Mouse (Mus musculus): ENCODE results near the gene Dnaaf5.

The Dnaaf5 gene

GRCm38 (mm10) chr5:139149681-139150602 lies at the start of gene Dnaaf5, which contains the start of gene Prkar1b:
TSS of gene Dnaaf5 (plus strand) at chr5:139150223.
TSS of gene Prkar1b (minus strand) at chr5:139150001.
- DNase-seq (ENCODE audit: low read depth, low spot score), result peak; percentile 98

- DNase-seq (ENCODE audit: low read depth, low spot score), result no peak
These were observed 48.2 kb upstream of the Dnaaf5 start for GRCm38 (mm10) chr5:139101783-139102182.

- no peak for DNase-seq (ENCODE audit: low read depth, low spot score)
These were observed 42.2 kb upstream of the Dnaaf5 start for GRCm38 (mm10) chr5:139107815-139108214.

DNA sequence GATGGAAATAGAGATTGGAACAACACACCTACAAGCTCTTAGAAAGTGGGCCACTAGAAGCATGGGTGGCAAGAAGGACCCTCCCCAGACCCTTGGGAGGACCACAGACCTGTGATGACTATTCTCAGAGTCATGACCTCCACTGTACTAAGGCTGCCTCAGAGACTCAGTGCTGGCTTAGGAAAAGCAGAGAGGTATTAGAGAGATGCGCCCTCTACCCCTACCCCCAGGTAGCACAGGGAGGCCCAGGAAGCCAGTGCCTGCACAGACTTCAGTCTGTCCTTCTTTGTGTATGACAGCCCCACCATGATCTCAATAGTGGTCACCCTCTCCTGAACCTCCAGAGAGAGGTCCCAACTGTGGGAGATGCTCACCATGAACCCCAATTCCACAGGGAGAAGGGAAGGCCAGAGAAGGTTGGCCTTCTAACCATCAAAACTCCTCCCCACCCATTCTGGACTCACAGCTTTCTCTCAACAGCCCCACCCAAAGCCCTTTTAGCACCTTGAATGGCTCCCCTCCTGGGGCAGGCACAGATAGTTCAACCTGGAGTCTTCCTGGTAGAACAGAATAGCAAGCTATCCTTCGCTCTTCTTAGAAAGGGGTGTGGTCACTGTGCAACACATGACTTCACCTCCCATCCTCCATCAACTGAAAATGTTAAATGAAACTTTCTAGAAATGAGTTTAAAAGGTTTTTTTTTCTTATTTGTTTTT lies 39.7 kb upstream of the Dnaaf5 start:
- DNase-seq (ENCODE audit: low read depth, low spot score), result no peak

DNA sequence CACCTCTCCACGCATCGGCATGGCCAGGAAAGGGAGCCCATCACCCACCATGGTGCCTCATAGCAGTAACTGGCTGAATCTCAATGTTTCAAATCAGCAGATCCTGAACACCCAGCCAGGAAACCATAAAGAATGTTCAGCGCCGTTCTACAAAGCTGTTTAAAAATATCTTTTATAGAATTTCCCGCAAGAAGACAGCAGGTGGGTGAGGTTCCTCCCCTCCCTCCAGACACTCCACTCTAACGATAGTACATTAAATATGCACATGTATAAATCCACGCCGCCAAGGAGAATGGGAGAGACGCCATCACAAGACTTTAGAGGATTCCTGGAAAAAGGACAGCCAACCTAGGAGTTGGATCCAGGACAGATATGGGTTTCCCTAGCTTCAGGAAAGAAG lies 38.0 kb upstream of the Dnaaf5 start:
- no peak for DNase-seq (ENCODE audit: low read depth, low spot score)

DNA sequence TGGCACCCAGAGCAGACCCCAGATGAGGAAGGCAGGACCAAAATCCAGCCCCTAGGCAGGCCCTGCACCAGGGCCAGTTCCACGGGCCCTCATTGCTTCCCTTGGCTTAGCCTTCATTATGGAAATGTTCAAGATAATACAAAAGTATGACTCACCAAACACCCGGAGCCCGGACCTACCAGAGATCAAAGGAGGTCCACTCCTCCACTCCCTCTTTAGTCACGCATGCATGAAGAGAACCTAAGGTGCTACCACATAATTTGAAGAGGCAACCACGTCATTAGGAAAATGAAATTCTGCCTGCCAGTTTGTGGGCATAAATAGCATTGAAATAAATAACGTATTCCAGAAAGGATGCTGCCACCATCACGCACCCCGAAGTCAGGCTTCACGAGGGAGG lies 37.6 kb upstream of the Dnaaf5 start:
- DNase-seq (ENCODE audit: low read depth, low spot score), result no peak

DNA sequence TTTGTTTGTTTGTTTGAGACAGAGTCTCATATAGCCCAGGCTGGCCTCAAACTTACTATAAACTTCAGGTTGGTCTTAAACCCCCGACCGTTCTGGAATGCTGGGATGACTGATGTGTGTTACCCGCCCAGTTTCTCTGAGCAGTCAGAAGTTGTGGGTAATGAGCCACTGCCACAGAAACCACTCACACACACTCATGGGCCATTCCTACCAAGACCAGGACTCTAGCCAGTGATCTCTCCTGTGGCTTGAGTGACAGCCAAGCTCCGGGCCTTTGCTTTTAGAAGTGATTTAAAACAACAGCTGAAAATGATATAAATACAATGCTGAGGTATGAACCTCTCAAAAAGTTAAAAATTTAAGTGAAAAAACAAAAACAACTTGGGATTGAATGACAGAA lies 35.1 kb upstream of the Dnaaf5 start:
- no peak for DNase-seq (ENCODE audit: low read depth, low spot score)

- DNase-seq (ENCODE audit: low read depth, low spot score), result no peak
These were observed 34.5 kb upstream of the Dnaaf5 start for GRCm38 (mm10) chr5:139115507-139115906.

GRCm38 (mm10) chr5:139118139-139118960 lies 31.7 kb upstream of the Dnaaf5 start:
- no peak for DNase-seq (ENCODE audit: low read depth, low spot score)

DNA sequence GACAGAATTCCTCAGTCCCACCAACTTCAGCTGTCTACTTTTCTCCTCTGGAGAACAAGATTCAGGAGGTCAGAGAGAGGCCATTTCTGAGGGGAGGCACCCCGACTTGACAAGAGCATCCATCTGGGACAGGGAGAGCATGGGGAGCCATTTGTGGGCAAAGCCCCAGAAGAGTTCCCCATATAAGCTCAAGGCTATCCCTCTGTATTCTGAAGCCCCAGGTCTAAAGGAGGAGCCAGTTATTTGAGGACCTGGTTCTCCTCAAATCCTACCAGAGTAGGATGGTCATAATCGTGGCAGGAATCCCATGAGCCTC lies 31.1 kb upstream of the Dnaaf5 start:
- no peak for DNase-seq (ENCODE audit: low read depth, low spot score)

DNA sequence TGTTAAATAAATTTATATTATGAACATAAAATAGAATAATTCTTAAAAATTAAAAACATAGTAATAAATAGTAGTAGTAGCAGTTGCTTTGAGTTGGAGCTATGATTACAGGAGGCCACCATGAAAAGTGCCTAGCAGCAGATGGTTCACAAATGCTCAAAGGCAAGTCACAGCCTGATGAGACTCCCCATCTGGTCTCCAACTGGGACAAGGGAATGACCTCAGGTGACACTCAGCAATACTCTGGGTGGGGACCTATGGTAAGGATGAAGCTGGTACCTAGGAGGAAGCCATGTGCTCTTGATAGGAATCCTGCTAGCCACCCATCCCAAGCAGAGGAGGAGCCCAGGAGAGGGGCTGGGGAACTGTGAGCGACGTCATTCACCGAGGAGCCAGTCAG lies 24.3 kb upstream of the Dnaaf5 start:
- no peak for DNase-seq (ENCODE audit: low read depth, low spot score)

DNA sequence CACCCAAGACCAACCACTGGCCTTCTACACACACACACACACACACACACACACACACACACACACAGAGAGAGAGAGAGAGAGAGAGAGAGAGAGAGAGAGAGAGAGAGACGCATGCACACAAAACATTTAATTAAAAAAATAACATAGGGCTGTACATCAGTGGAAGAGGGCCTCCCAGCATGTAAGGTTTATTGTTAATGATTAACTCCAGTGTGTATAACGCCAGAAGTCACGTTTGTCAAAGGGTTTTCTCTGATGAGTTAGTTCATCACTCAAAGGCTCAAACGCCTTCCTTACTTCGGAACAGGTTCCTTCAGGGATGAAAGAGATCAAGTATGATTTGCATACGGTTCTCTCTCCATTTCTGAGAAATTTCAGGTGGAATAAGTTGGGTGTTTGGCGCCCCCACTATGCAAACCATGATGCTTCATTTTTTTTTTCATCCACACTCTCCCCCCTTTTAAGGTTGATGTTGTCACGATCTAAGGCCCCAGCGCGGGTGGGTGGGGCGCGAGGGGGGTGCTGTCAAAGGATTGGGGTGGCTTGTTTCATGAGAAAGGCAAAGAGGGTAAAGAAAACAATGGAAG lies 21.5 kb upstream of the Dnaaf5 start:
- DNase-seq (ENCODE audit: low read depth, low spot score), result no peak

GRCm38 (mm10) chr5:139129078-139129477 lies 20.9 kb upstream of the Dnaaf5 start:
- no peak for DNase-seq (ENCODE audit: low read depth, low spot score)

DNA sequence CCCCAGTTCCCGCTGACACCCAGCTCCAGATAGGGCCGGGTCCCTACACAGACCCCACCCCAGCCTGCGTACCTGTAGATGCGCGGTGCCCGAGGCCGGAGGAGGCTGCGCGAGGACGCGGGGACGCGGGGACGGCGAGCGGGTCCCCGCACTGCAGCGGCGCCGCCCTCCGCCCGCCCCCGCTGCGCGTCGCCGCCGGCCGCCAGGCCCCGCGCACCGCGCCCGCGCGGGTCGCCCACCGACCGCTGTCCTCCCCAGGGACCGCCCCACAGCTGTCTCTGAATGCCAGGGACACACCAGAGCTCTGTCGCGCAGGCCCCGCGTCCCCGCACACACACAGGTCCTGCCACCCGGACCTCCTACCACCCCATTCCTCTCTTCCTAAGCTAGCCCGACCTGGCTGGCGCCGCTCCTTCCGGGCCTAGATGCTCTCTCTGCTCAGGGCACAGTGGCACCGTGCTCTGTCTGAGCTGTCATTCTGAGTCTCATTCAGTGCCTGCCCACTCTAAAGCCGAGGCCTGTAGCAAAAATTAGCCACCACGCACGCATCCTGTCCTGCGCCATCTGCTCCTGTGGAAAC lies 20.4 kb upstream of the Dnaaf5 start:
- DNase-seq (ENCODE audit: low read depth, low spot score), result no peak

DNA sequence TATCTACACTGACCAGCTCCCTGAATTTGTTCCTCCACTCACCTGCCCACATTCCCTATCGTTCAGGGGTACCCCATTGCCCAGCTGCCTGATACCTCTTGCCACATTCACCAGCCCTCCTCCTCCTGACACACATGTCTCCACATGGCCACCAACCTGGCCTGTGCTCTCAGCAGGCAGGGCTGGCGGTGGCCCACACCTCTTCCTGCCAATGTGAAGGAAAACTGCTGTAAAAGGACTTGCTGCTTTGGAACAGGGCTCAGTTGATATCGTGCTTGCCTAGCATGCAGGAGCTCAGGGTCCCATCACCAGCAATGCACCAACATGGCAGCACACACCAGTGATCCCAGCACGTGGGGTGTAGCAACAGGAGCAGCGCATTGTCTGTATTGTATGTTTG lies 19.7 kb upstream of the Dnaaf5 start:
- no peak for DNase-seq (ENCODE audit: low read depth, low spot score)

- DNase-seq (ENCODE audit: low read depth, low spot score), result no peak
These were observed 15.5 kb upstream of the Dnaaf5 start for GRCm38 (mm10) chr5:139134501-139134900.

- DNase-seq (ENCODE audit: low read depth, low spot score), result no peak
These were observed 13.7 kb upstream of the Dnaaf5 start for GRCm38 (mm10) chr5:139136341-139136740.

- DNase-seq (ENCODE audit: low read depth, low spot score), result no peak
These were observed 12.8 kb upstream of the Dnaaf5 start for GRCm38 (mm10) chr5:139137176-139137575.

GRCm38 (mm10) chr5:139138261-139138925 lies 11.6 kb upstream of the Dnaaf5 start:
- DNase-seq (ENCODE audit: low read depth, low spot score), result peak; percentile 27

GRCm38 (mm10) chr5:139138926-139139472 lies 11.0 kb upstream of the Dnaaf5 start:
- DNase-seq (ENCODE audit: low read depth, low spot score), result no peak
